Mouse (Mus musculus) CD4-positive, CD25-positive, alpha-beta regulatory T cell, adult 9 weeks (primary cell): ENCODE data around the gene Kcnd2. TPM values are rescaled to one million over a fixed set of nuclear protein-coding genes. Genes with fewer than 3 reads are reported as not detected.

ENCODE experiments used
- polyA plus RNA-seq: library from polyadenylated mRNA; unstranded; fragments of 100-300 nt; shearing (Covaris generic); gene quantifications from one replicate; pipeline ENCODE4 v1.2.1, GENCODE M21; 2017

Kcnd2 gene
- not detected for polyA plus RNA-seq

DNA sequence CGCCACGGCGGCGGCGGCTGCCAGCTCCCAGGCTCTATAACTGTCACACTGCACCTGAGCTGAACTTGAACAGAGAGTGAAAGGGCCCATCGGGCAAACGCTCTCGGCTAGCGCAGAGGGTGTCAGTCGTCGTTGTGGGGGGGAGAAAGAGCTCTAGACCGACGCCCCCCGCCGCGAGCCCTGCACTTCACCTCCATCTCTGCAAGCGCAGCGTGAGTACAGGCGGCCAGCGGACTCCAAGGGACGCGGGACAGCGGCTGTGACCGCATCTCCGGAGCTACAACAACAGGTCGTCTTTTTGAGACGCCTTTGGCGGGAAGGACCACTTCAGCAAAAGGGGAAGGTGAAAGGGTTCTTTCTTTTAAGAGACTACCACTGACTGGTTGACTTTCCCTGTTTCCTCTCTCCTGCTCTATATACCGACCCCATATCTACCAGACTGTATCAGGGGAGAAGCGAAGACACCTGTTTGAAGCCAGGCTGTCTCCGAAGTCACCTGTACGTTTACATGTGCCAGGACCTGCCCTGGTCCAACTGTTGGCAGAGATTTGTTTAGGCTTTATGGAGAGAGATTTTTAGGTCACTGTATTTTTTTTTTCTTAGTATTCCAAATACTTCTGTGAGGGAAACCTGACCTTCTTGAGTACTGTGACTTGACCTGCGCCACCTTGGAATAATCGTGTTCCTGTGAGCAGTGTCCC lies at the start of gene Kcnd2:
TSS of gene Kcnd2 (plus strand) at position 13 of the 701 bp plus-strand sequence.

